Mouse (Mus musculus) stomach, postnatal 0 days (tissue): ENCODE measurements around the gene Rhbdl2. TPM values are rescaled to one million over a fixed set of nuclear protein-coding genes. Genes with fewer than 3 reads are reported as not detected.

ENCODE experiments used
- ATAC-seq: fragments of 200-750 bp; cut with Nextera tagmentation; 2 replicates; pipeline ENCODE4 v1.8.0; 2017; ENCODE audit not compliant: low FRiP score, low TSS enrichment
- DNase-seq: peaks from one replicate; pipeline ENCODE4 v3.0.0-alpha.2; 2016; ENCODE audit warnings: low spot score
- H3K27ac ChIP-seq: fragments of 300-500 bp; sonication (generic); replicated peaks from 2 replicates; pipeline ENCODE4 v1.5.1; 2014; ENCODE audit warnings: mild to moderate bottlenecking, control low read depth
- H3K27me3 ChIP-seq: fragments of 300-500 bp; sonication (generic); 2 replicates; pipeline ENCODE4 v1.6.1; 2014; ENCODE audit warnings: low read length; ENCODE audit not compliant: control insufficient read depth, insufficient read depth
- H3K36me3 ChIP-seq: fragments of 300-500 bp; sonication (generic); 2 replicates; pipeline ENCODE4 v1.6.1; 2014; ENCODE audit warnings: low read length, mixed read lengths; ENCODE audit not compliant: control insufficient read depth, insufficient read depth
- H3K4me1 ChIP-seq: fragments of 300-500 bp; sonication (generic); replicated peaks from 2 replicates; pipeline ENCODE4 v1.6.1; 2014; ENCODE audit warnings: antibody characterized with exemption; ENCODE audit not compliant: control insufficient read depth, insufficient read depth
- H3K4me2 ChIP-seq: fragments of 300-500 bp; sonication (generic); replicated peaks from 2 replicates; pipeline ENCODE4 v1.6.1; 2014; ENCODE audit warnings: low read depth, mild to moderate bottlenecking, control low read depth, moderate library complexity
- H3K4me3 ChIP-seq: fragments of 300-500 bp; sonication (generic); 2 replicates; pipeline ENCODE4 v1.5.1; 2014; ENCODE audit warnings: low read depth, low read length, control low read depth
- H3K9ac ChIP-seq: fragments of 300-500 bp; sonication (generic); 2 replicates; pipeline ENCODE4 v1.6.1; 2014; ENCODE audit warnings: mild to moderate bottlenecking, low read length, control low read depth, mixed read lengths
- H3K9me3 ChIP-seq: fragments of 300-500 bp; sonication (generic); 2 replicates; pipeline ENCODE4 v1.6.1; 2016; ENCODE audit warnings: low read length; ENCODE audit not compliant: control insufficient read depth
- CTCF ChIP-seq: IDR thresholded peaks from 2 replicates; pipeline ENCODE4 v1.5.1; 2016; ENCODE audit warnings: antibody characterized with exemption, low read depth, mild to moderate bottlenecking, moderate library complexity
- EP300 ChIP-seq: optimal IDR thresholded peaks from 2 replicates; pipeline ENCODE3; 2016; ENCODE audit warnings: antibody characterized with exemption
- WGBS: fragments of 180-500 bp; shearing (Covaris S2); extraction: QIAGEN DNeasy Blood & Tissue Kit; methylation state at CpG from one replicate; pipeline ENCODE4 v1.1.7; 2014; 5-methylcytosine and 5-hydroxymethylcytosine counted together
- polyA plus RNA-seq: library from polyadenylated mRNA; unstranded; fragments of >200 nt; fragmentation: Nextera tagmentation; extraction: Ambion mirVana; gene quantifications from 2 replicates; pipeline ENCODE4 v1.2.1, GENCODE M21; 2015

The Rhbdl2 gene
- polyA plus RNA-seq, 1 experiment from 2014 or later: 9.5 TPM

DNA sequence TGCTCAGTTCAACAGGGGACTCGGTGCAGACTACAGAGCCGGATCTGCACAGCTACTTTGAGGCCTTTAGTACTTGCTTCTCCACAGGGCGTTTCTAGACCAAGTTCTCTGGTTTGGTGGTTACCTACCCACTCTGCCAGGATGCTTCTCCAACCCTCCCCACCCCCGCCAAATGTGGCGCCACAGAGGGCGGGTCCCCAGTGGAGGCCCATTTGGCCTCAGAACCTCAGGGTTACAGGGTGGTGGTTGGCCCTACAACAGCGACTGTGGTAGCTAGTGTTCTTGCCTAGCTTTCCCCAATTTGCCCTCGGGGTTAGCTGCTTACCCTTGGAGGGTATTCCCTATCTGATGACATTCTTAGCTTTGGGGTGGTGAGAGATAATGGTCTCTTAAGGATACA, 54.5 kb downstream of the Rhbdl2 start:
- no peak overlapping the region for H3K4me2 ChIP-seq
- H3K27me3 ChIP-seq: no peaks in the 10 kb centered on the region
- no peaks in the 10 kb centered on the region for H3K36me3 ChIP-seq
- no peaks in the 10 kb centered on the region for H3K4me1 ChIP-seq
- H3K9ac ChIP-seq: no peak overlapping the region
- no peak overlapping the region for H3K4me3 ChIP-seq
- 87% methylated on average over 8 of the region's 8 CpGs for WGBS
- ATAC-seq (no peak), DNase-seq (no peak)
- TF ChIP-seq CTCF: no peak
- no peak for TF ChIP-seq EP300
- 0 out of 2 replicates have a peak, but pooled peaks cover 3% of the 10 kb centered on the region for H3K9me3 ChIP-seq
- no peak overlapping the region for H3K27ac ChIP-seq

- Histone ChIP-seq H3K27me3 (no peaks in the 10 kb centered on the region), H3K4me2 (no peak overlapping the region), H3K36me3 (no peaks in the 10 kb centered on the region), H3K4me3 (no peak overlapping the region), H3K4me1 (no peaks in the 10 kb centered on the region), H3K9me3 (no peaks in the 10 kb centered on the region), H3K9ac (no peak overlapping the region), H3K27ac (no peak overlapping the region)
- WGBS: 65% methylated on average over 4 of the region's 4 CpGs
- ATAC-seq: no peak
- DNase-seq: no peak
- TF ChIP-seq CTCF (no peak), EP300 (no peak)
Observed at GRCm38 (mm10) chr4:123856888-123857287, 69.2 kb downstream of the Rhbdl2 start.

DNA sequence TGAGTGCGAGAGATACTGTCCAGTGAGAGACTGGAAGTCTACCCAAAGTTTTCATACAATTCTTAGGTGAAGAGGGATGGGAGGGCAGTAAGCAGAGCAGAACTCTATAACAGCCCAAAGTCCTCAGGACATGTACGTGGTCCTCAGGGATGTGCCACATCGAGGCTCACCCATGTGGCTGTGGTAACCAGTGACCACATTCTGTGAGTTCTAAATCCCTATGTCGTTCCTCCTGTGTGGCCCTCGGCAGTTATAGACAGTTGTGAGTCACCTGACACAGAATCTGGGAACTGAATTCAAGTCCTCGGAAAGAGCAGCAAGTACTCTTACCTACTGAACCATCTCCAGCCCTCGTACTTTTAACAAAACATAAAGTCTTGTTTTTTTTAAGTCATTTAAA, 70.4 kb downstream of the Rhbdl2 start:
- Histone ChIP-seq H3K4me1 (no peaks in the 10 kb centered on the region), H3K4me2 (no peak overlapping the region), H3K36me3 (no peaks in the 10 kb centered on the region), H3K27ac (no peak overlapping the region), H3K4me3 (no peak overlapping the region), H3K27me3 (no peaks in the 10 kb centered on the region), H3K9ac (no peak overlapping the region), H3K9me3 (no peaks in the 10 kb centered on the region)
- 82% methylated on average over 7 of the region's 7 CpGs for WGBS
- ATAC-seq (no peak), DNase-seq (no peak)
- TF ChIP-seq CTCF (no peak), EP300 (no peak)

DNA sequence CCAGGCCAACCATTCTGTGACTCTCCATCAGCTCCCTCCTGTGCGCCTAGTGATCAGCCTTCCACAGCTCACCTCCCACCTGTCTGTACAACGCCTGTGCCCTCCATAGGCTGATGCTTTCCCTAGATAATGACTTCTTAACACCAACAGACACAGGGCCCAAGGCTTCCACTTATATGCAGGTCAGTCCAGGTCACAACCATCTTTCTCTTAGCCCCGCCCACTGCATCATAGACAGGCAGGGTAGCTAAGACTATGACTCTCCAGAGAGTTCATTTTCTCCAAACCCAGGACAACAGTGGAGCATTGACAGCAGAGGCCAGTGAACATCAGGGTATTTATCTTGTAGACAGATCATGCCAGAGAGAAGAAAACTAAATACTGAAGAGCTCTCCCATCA, 71.7 kb downstream of the Rhbdl2 start, which contains the start of gene 4933427I04Rik:
4933427I04Rik (plus strand) TSS at position 301 of the 400 bp plus-strand sequence.
- Histone ChIP-seq H3K9ac (no peak within 1 kb of the TSS), H3K4me2 (no peak within 1 kb of the TSS), H3K4me3 (no peak within 1 kb of the TSS), H3K36me3 (no peaks in the 10 kb centered on the region), H3K27me3 (no peaks in the 10 kb centered on the region), H3K9me3 (no peaks in the 10 kb centered on the region), H3K27ac (no peak within 1 kb of the TSS), H3K4me1 (no peaks in the 10 kb centered on the region)
- ATAC-seq (no peak), DNase-seq (no peak)
- TF ChIP-seq CTCF (no peak), EP300 (no peak)
- 85% methylated on average over 3 of the region's 3 CpGs for whole genome bisulfite sequencing

DNA sequence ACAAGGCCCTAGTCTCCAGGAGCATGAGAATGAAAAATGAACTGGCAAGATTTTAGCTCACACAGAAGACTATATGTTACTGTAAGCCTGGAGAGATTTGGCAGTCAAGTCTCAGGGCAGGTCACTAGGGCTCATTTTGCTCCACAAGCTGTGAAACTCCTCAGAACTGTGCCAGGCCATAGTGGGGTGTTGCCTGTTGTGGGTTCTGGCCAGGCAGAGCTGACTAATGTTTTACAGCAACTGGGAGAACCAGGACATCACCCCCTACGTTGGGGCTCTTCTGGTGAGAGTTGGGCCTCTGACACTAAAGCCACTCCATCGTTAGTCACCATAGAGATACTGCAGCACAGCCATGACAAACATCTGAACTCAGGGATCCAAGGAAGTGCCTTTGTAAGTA, 72.1 kb downstream of the Rhbdl2 start:
- no peak for TF ChIP-seq CTCF
- DNase-seq (no peak), ATAC-seq (no peak)
- Histone ChIP-seq H3K4me2 (no peak overlapping the region), H3K9me3 (no peaks in the 10 kb centered on the region), H3K36me3 (no peaks in the 10 kb centered on the region), H3K4me1 (no peaks in the 10 kb centered on the region), H3K27ac (no peak overlapping the region), H3K27me3 (no peaks in the 10 kb centered on the region), H3K9ac (no peak overlapping the region), H3K4me3 (no peak overlapping the region)
- WGBS: 49% methylated on average over 2 of the region's 2 CpGs

DNA sequence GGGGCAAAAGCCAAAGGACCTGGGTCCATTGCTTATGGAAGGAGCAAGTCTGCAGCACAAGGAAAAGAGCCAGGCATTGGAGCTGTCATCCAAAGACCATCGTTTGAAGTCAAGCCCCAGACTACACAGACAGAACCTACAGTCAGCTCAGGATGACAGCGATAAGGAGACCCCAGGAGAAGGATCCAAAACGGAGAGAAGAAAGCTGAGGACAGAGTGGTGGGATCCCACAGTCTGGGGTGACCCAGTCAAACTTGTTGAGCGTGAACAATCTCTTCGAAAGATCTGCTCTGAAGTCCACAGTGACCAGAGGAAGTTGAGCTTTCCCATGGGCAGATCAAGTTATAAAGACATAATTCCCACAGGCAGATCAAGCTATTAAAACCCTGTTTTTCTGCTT, 72.9 kb downstream of the Rhbdl2 start:
- TF ChIP-seq CTCF: no peak
- TF ChIP-seq EP300: no peak
- Histone ChIP-seq H3K4me3 (no peak overlapping the region), H3K36me3 (no peaks in the 10 kb centered on the region), H3K27ac (no peak overlapping the region), H3K9me3 (no peaks in the 10 kb centered on the region), H3K27me3 (no peaks in the 10 kb centered on the region), H3K4me1 (no peaks in the 10 kb centered on the region), H3K4me2 (no peak overlapping the region), H3K9ac (no peak overlapping the region)
- ATAC-seq (no peak), DNase-seq (no peak)
- 87% methylated on average over 5 of the region's 5 CpGs for WGBS

Other genes starting within 250 kb of the Rhbdl2 start
- 26.6 and 28.9 TPM in 2 replicates for gene Macf1, start 103.5 kb upstream of the Rhbdl2 start, polyA plus RNA-seq
- 326 and 344 TPM in 2 replicates for gene Ndufs5, start 69.7 kb upstream of the Rhbdl2 start, polyA plus RNA-seq
- gene Akirin1, start 37.5 kb upstream of the Rhbdl2 start, polyA plus RNA-seq: 42.3 and 46.6 TPM in 2 replicates
- gene 4933427I04Rik, start 71.8 kb downstream of the Rhbdl2 start, polyA plus RNA-seq: not detected in 2 replicates
- gene Mycbp, start 117.0 kb downstream of the Rhbdl2 start, polyA plus RNA-seq: 82.4 and 90.3 TPM in 2 replicates
- gene Rragc, start 129.6 kb downstream of the Rhbdl2 start, polyA plus RNA-seq: 38.3 and 41.2 TPM in 2 replicates
- gene 4930535I16Rik, start 130.1 kb downstream of the Rhbdl2 start, polyA plus RNA-seq: not detected in 2 replicates